Mouse (Mus musculus) lung, embryonic 15.5 days (tissue): Measurements from ENCODE around the gene Pex11g. TPM values are rescaled to one million over a fixed set of nuclear protein-coding genes. Genes with fewer than 3 reads are reported as not detected.
A peak's percentile ranks its signal among the peaks of the same experiment; 100 is the strongest.

ENCODE experiments used
- ATAC-seq: fragments of 200-750 bp; cut with Nextera tagmentation; 2 replicates; pipeline ENCODE4 v1.8.0; 2017; ENCODE audit warnings: moderate number of reproducible peaks, borderline replicate concordance; ENCODE audit not compliant: low FRiP score, low TSS enrichment; ENCODE audit errors: extremely low read depth
- H3K27ac ChIP-seq: fragments of 300-500 bp; sonication (generic); 2 replicates; pipeline ENCODE4 v1.5.1; 2015; ENCODE audit warnings: moderate library complexity, mild to moderate bottlenecking, inconsistent platforms
- H3K27me3 ChIP-seq: fragments of 300-500 bp; sonication (generic); 2 replicates; pipeline ENCODE4 v1.6.1; 2015; ENCODE audit warnings: inconsistent platforms
- H3K36me3 ChIP-seq: fragments of 300-500 bp; sonication (generic); 2 replicates; pipeline ENCODE4 v1.6.1; 2015; ENCODE audit warnings: inconsistent platforms
- H3K4me1 ChIP-seq: fragments of 300-500 bp; sonication (generic); 2 replicates; pipeline ENCODE4 v1.6.1; 2015; ENCODE audit warnings: inconsistent platforms
- H3K4me2 ChIP-seq: fragments of 300-500 bp; sonication (generic); 2 replicates; pipeline ENCODE4 v1.6.1; 2015; ENCODE audit warnings: inconsistent platforms, mild to moderate bottlenecking, moderate library complexity
- H3K4me3 ChIP-seq: fragments of 300-500 bp; sonication (generic); 2 replicates; pipeline ENCODE4 v1.5.1; 2015; ENCODE audit warnings: mild to moderate bottlenecking, inconsistent platforms
- H3K9ac ChIP-seq: fragments of 300-500 bp; sonication (generic); 2 replicates; pipeline ENCODE4 v1.6.1; 2015; ENCODE audit warnings: inconsistent platforms
- H3K9me3 ChIP-seq: fragments of 300-500 bp; sonication (generic); 2 replicates; pipeline ENCODE4 v1.6.1; 2016; ENCODE audit warnings: inconsistent platforms
- WGBS: fragments of 180-500 bp; shearing (Covaris S2); methylation state at CpG from one replicate; pipeline ENCODE4 v1.1.7; 2015; 5-methylcytosine and 5-hydroxymethylcytosine counted together
- polyA plus RNA-seq: library from polyadenylated mRNA; unstranded; fragments of >200 nt; fragmentation: Nextera tagmentation; extraction: Ambion mirVana; gene quantifications from 2 replicates; pipeline ENCODE4 v1.2.1, GENCODE M21; 2015

Gene Pex11g
- polyA plus RNA-seq, 1 experiment from 2014 or later, result 11.4 TPM

DNA sequence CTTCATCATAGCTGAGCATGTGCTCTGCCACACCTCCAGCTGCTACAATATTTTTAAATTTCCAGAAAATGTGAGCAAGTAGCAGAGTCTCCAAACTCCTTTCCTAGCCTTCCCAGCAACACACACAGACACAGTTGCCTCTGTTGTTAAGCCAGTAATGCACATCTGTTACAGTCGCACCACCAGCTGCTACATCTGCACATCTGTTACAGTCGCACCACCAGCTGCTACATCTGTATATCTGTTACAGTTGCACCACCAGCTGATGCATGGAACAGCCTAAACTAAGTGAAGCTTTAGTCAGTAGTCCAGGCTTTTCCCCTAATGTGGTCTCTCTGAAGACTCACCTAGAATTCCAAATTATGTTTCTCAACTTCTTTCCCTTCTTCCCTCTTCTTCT lies 39.1 kb downstream of the Pex11g start:
- H3K4me3 ChIP-seq, result no peak overlapping the region
- H3K27ac ChIP-seq, result no peak overlapping the region
- ATAC-seq, result no peak
- H3K4me2 ChIP-seq, result no peak overlapping the region
- no peaks in the 10 kb centered on the region for H3K27me3 ChIP-seq
- 0 out of 2 replicates have a peak, but pooled peaks cover 17% of the 10 kb centered on the region for H3K36me3 ChIP-seq
- H3K9ac ChIP-seq, result no peak overlapping the region
- H3K9me3 ChIP-seq, result no peaks in the 10 kb centered on the region
- no peaks in the 10 kb centered on the region for H3K4me1 ChIP-seq
- WGBS, result 82% methylated on average over 2 of the region's 2 CpGs

DNA sequence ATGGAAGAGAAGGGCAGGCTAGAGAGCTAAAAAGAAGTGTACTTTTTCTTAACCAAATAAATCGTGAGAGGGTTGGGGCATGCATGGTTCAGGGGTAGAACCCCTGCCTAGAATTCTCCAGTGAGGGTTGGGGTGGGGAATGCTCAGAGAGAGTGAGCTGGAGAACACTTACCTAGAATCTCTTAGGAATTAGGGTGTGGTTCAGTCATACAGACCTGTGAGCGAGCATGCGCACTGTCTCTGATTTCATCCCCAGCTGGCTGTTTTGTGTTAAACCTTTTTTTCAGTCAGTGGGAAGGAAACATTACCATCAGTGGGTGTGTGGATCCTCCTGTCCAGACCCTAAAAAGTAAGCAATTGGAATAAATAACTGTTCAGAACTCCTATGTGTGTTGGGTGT lies 41.3 kb downstream of the Pex11g start:
- no peak overlapping the region for H3K27ac ChIP-seq
- no peak overlapping the region for H3K4me3 ChIP-seq
- no peak for ATAC-seq
- WGBS, result 78% methylated on average over 3 of the region's 3 CpGs
- H3K4me2 ChIP-seq, result no peak overlapping the region
- H3K9ac ChIP-seq, result no peak overlapping the region
- no peaks in the 10 kb centered on the region for H3K4me1 ChIP-seq
- no peaks in the 10 kb centered on the region for H3K27me3 ChIP-seq
- H3K36me3 ChIP-seq, result 0 out of 2 replicates have a peak, but pooled peaks cover 4% of the 10 kb centered on the region
- H3K9me3 ChIP-seq, result no peaks in the 10 kb centered on the region

DNA sequence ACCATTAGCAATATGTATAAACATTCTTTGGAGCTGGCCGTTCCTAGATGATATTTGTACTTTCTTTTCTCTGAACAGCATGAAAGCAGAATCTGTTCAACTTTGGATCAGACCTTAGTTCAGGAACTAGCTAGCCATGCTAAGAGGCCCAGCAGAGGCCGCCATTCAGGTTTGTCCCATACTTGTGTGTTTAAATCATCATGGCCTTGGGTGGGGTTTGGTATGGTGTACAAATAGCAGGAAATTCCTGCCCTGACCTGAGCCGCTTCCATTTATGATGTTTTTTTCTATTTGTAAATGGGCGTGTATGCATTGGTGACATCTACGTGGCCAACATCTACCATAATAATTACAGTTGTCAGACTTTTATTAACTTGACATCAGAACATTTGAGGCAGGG lies 42.3 kb downstream of the Pex11g start:
- H3K36me3 ChIP-seq, result no peaks in the 10 kb centered on the region
- H3K27ac ChIP-seq, result no peak overlapping the region
- H3K27me3 ChIP-seq, result no peaks in the 10 kb centered on the region
- H3K4me2 ChIP-seq, result no peak overlapping the region
- H3K9me3 ChIP-seq, result no peaks in the 10 kb centered on the region
- H3K4me1 ChIP-seq, result no peaks in the 10 kb centered on the region
- WGBS, result 79% methylated on average over 5 of the region's 5 CpGs
- H3K9ac ChIP-seq, result no peak overlapping the region
- no peak overlapping the region for H3K4me3 ChIP-seq
- ATAC-seq, result no peak

DNA sequence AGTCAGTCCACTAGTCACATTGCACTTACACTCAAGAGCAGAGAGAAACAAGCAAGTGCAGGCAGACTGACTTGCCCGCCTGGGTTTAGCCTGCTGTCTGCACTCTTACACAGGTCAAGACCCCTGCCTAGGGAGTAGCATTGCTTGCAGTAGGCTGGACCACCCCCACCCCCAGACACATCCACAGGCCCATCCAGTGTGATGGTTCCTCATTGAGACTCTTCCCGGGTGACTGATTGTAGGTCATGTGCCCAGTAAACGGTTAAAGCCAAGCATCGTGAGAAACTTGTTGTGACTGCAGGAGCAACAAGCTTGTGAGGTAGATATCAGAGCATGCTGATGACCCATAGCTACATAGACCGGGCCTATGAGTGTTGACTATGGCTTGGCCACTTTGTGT lies 46.0 kb downstream of the Pex11g start:
- Histone ChIP-seq H3K27me3 (no peaks in the 10 kb centered on the region), H3K4me3 (no peak overlapping the region), H3K27ac (no peak overlapping the region), H3K9ac (no peak overlapping the region), H3K4me2 (no peak overlapping the region), H3K36me3 (no peaks in the 10 kb centered on the region), H3K9me3 (no peaks in the 10 kb centered on the region), H3K4me1 (peaks cover 12% of the 10 kb centered on the region)
- 89% methylated on average over 5 of the region's 5 CpGs for WGBS
- no peak for ATAC-seq

DNA sequence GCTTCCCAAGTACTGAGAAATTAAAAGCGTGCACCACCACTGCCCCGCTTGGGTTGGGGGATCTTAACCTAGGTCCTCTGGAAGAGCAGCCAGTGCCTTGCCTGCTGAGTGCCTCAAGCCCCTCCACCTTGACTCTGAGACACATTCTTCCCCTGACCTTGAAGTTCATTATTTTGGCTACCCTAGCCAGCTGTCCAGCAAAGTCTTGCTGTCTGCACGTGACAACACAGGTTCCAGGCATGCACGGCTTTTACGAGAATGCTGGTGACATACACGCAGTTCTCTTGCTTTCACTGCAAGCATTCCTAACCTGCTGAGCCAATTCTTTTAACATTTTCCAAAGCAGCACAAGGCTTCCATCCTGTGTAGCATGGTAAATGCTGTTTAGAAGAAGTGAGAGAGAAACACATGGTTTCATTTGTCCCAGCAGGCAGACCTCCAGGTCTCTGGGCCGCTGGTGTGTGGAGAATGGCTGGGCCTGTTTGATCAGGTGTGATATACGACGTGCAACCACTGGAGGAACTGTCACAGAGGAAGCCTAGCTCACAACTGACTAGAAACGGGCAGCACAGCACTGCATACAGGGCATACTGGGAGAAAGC lies 47.3 kb downstream of the Pex11g start:
- Histone ChIP-seq H3K4me2 (no peak overlapping the region), H3K4me1 (peaks cover 12% of the 10 kb centered on the region), H3K9me3 (no peaks in the 10 kb centered on the region), H3K36me3 (no peaks in the 10 kb centered on the region), H3K27ac (no peak overlapping the region), H3K4me3 (no peak overlapping the region), H3K27me3 (no peaks in the 10 kb centered on the region), H3K9ac (no peak overlapping the region)
- WGBS, result 66% methylated on average over 10 of the region's 10 CpGs
- no peak for ATAC-seq

DNA sequence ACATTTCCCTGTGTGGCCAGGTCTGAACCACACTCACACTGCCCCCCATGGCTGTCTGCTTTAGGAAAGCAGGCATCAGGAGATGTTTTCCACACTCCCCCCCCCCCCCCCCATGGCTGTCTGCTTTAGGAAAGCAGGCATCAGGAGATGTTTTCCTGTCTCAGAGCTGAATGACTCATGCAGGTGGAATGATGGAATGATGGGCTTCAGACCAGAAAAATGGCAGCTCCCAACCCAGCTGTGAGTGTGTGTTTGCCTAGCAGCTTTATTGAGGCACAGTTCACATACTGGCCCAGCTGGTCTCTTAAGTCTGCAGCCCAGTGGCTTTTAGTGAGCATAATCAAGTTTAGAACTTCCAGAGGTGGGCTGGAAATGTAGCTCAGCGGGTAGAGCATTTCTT lies 49.4 kb downstream of the Pex11g start:
- H3K4me2 ChIP-seq, result no peak overlapping the region
- no peak overlapping the region for H3K9ac ChIP-seq
- peak; percentile 33; the same call in 1 of the 2 replicates for ATAC-seq

DNA sequence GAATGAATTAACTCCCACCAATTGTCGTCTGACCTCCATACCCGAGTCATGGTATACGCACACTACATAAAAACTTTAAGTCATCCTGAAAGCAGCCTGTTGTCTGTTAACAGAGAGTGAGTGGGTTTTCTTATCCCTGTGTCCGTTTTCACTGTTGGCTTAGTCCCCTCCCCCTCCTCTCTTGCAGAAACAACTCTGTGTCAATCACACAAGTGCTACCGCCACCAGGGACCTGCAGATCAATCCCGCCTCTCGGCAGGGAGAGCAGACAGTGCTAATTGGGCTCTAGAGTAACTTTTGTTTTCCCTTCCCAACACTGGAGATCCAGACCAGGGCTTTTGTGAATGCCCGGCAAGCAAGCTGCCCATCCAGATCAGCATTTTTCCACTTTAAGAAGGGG lies 50.0 kb downstream of the Pex11g start:
- Histone ChIP-seq H3K4me3 (no peak overlapping the region), H3K9me3 (no peaks in the 10 kb centered on the region), H3K4me1 (peaks cover 12% of the 10 kb centered on the region), H3K9ac (no peak overlapping the region), H3K27ac (no peak overlapping the region), H3K4me2 (no peak overlapping the region), H3K27me3 (no peaks in the 10 kb centered on the region), H3K36me3 (no peaks in the 10 kb centered on the region)
- 27% methylated on average over 8 of the region's 8 CpGs for WGBS
- no peak for ATAC-seq

More for the DNA sequence above, 49.4 kb downstream of the Pex11g start:
- H3K4me3 ChIP-seq, result no peak overlapping the region
- no peak overlapping the region for H3K27ac ChIP-seq
- WGBS, result 69% methylated on average over 1 of the region's 1 CpGs
- H3K27me3 ChIP-seq, result no peaks in the 10 kb centered on the region
- peaks cover 12% of the 10 kb centered on the region for H3K4me1 ChIP-seq
- H3K9me3 ChIP-seq, result no peaks in the 10 kb centered on the region
- no peaks in the 10 kb centered on the region for H3K36me3 ChIP-seq

DNA sequence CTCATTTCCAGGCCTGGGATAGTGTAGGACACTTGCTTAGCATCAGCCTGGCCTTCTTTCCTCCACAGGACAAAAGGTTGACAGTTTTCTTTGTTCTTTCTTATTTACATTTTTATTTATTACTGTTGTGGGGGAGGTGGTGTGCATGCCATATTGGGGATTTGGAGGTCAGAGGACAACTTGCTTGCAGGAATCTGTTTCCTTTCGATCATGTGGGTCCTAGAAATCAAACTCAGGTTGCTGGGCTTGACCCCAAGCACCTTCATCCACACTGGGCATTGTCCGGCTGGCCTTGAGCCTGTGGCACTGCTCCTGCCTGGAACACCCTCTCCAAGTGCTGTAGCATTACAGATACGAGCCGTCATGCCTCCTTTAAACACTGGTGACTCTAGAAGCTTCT lies 50.6 kb downstream of the Pex11g start:
- Histone ChIP-seq H3K4me3 (no peak overlapping the region), H3K27ac (no peak overlapping the region), H3K9ac (no peak overlapping the region), H3K4me1 (peaks cover 16% of the 10 kb centered on the region), H3K27me3 (no peaks in the 10 kb centered on the region), H3K4me2 (no peak overlapping the region), H3K9me3 (no peaks in the 10 kb centered on the region), H3K36me3 (no peaks in the 10 kb centered on the region)
- no peak for ATAC-seq
- 58% methylated on average over 4 of the region's 4 CpGs for WGBS

DNA sequence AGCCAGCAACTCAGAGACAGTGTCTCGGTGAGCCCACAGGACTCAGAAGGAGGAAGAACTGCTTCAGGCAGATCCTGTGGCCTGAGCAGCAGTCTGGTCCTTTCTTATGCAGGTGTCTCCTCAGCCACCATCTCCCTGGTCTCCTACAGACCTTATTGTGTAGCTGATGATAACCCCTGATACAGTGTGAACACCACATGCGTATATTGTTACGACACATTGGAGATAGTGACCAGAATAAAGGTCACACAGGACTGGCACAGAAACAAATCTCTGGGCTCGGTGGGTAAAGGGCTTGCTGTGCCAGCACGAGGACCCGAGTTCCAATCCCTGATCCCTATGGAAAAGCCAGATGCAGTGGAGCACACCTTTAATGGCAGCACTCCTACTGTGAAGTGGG lies 51.8 kb downstream of the Pex11g start:
- Histone ChIP-seq H3K36me3 (no peaks in the 10 kb centered on the region), H3K27me3 (no peaks in the 10 kb centered on the region), H3K9ac (no peak overlapping the region), H3K4me3 (no peak overlapping the region), H3K4me1 (peaks cover 16% of the 10 kb centered on the region), H3K27ac (no peak overlapping the region), H3K9me3 (no peaks in the 10 kb centered on the region), H3K4me2 (no peak overlapping the region)
- 85% methylated on average over 6 of the region's 6 CpGs for WGBS
- ATAC-seq, result no peak

DNA sequence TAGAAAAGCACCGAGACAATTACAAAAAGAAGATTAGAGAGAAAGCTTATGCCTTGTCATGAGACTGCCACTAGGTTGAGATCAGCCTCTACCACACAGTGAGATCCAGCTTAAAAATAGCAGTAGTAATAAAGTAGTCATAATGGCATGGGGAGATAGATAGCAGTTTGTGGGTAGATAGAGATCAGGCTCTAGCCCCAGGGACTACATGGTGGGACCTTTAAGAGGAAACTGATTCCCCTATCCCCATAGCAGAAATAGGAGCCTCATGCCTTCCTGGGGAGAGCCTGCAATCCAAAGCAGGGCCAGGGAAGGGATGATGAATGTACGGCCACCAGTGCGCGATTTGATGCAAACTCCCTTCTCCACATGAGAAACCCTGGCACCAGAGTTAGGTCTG lies 52.2 kb downstream of the Pex11g start:
- no peaks in the 10 kb centered on the region for H3K27me3 ChIP-seq
- H3K36me3 ChIP-seq, result no peaks in the 10 kb centered on the region
- H3K4me1 ChIP-seq, result peaks cover 16% of the 10 kb centered on the region
- no peak overlapping the region for H3K9ac ChIP-seq
- no peak overlapping the region for H3K4me3 ChIP-seq
- H3K27ac ChIP-seq, result no peak overlapping the region
- WGBS, result 69% methylated on average over 4 of the region's 4 CpGs
- no peak for ATAC-seq
- no peaks in the 10 kb centered on the region for H3K9me3 ChIP-seq
- no peak overlapping the region for H3K4me2 ChIP-seq

DNA sequence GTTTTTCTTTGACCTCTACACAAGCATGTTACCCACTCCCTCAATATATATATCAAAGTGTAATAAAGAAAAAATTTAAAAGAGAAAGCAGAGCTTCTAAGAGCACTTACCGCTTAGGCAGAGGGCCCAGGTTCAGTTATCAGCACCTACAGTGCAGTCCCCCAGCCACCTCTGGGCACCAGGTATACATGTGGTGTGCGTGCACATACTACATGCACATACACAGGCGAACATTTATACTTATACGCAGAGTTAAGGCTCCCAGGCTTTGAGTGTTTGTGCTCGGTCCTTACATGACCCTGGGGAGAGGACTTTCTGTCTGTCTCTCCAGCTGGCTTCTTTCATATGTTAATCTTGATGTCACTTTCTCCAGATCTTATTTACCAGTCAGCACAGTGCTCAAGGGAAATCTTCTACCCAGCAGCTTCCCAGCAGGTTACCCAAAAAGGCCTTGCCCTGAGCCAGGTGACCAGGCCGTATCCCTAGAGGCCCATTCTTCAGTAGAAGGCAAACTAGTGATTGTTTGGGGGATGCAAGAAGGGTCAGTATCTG lies 52.8 kb downstream of the Pex11g start:
- H3K9me3 ChIP-seq, result no peaks in the 10 kb centered on the region
- no peaks in the 10 kb centered on the region for H3K27me3 ChIP-seq
- no peaks in the 10 kb centered on the region for H3K36me3 ChIP-seq
- H3K4me2 ChIP-seq, result no peak overlapping the region
- H3K4me1 ChIP-seq, result peaks cover 16% of the 10 kb centered on the region
- H3K9ac ChIP-seq, result no peak overlapping the region
- WGBS, result 77% methylated on average over 6 of the region's 6 CpGs
- no peak for ATAC-seq
- no peak overlapping the region for H3K27ac ChIP-seq
- no peak overlapping the region for H3K4me3 ChIP-seq

DNA sequence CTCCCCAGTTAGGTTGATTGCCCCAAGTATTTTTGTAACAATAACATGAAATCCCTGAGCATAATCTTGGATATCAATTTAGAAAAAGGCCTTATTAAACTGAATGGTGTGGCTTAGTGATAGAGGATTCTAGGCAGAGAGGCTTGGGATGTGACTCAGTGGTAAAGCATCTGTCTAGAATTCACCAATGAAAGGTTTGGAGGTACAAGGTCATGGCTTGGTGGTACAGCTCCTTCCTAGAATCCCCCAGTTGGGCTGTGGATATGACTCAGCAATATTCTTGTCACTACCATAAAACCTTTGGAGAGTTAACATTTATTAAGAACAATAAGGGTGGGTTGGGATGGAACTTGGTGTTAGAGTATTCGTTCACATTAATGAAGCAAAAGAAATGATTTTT lies 54.7 kb downstream of the Pex11g start:
- H3K9ac ChIP-seq, result no peak overlapping the region
- no peaks in the 10 kb centered on the region for H3K27me3 ChIP-seq
- H3K36me3 ChIP-seq, result no peaks in the 10 kb centered on the region
- H3K9me3 ChIP-seq, result no peaks in the 10 kb centered on the region
- H3K4me2 ChIP-seq, result no peak overlapping the region
- WGBS, result 100% methylated on average over 1 of the region's 1 CpGs
- no peak for ATAC-seq
- H3K4me1 ChIP-seq, result peaks cover 10% of the 10 kb centered on the region
- H3K4me3 ChIP-seq, result no peak overlapping the region
- H3K27ac ChIP-seq, result no peak overlapping the region

DNA sequence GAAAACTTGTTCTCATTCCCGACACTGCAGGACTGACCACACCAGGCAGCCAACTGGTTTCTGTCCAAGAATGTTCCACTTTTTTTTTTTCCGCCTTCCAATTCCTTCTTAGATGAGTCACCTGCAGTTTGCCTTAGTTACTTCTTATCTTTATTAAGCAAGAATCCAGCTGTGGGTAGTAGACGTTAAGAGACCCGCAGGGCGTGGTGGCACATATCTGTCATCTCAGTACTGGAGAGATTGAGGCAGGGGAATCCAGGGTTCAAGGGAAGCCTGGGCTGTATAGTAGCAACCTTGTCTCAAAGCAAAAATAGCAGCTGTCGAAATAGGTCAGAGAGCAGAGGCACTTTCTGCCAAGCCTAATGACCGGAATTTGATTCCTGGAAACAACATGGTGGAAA lies 55.6 kb downstream of the Pex11g start:
- no peaks in the 10 kb centered on the region for H3K9me3 ChIP-seq
- no peaks in the 10 kb centered on the region for H3K27me3 ChIP-seq
- no peak overlapping the region for H3K4me2 ChIP-seq
- no peaks in the 10 kb centered on the region for H3K36me3 ChIP-seq
- H3K9ac ChIP-seq, result no peak overlapping the region
- H3K4me1 ChIP-seq, result 0 out of 2 replicates have a peak, but pooled peaks cover 4% of the 10 kb centered on the region
- no peak overlapping the region for H3K4me3 ChIP-seq
- no peak for ATAC-seq
- 70% methylated on average over 7 of the region's 7 CpGs for WGBS
- H3K27ac ChIP-seq, result no peak overlapping the region
